Mouse (Mus musculus) right cerebral cortex, postnatal 14 days (tissue): Measurements from ENCODE around the gene Pten.
"Not testable (repeated sequence)": the region's sequence is repeated elsewhere in the genome, so short reads cannot be mapped to it uniquely, and the experiment has no call there.

ENCODE experiments used
- DNase-seq: peaks from one replicate; pipeline ENCODE4 v3.0.0; 2022

Gene Pten

DNA sequence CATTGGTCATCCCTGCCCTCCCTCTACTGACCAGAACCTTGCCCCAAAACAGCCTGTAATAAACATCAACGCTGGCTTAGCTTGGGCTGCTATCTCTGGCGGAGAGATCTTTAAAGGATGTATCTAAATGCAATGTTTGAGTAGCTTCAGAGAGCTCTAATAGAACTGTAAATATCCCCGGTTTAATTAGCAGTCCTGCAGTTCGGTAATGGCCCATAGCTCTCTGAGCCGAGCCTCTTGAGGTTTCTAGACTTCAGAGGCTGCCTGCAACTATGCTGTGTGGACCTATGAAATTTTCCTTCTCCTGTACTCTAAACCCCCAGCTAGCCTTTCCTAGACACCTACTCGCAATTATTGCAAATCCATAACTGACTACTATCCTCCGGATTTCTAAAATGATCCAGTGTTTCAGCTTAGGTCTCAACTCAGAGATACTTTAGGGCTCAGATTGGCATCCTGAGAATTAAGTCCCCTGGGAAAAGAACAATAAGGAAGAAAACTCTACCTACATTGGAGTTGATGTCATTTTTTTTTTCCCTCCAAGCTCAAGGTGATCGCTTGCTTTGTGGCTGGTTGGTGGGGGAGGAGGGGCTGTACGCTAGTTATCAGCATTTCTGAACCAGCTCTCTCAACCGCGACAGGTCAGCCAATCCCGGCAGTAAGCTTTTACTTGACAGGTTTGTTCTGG lies 2.0 kb upstream of the Pten start:
- DNase-seq = no peak

DNA sequence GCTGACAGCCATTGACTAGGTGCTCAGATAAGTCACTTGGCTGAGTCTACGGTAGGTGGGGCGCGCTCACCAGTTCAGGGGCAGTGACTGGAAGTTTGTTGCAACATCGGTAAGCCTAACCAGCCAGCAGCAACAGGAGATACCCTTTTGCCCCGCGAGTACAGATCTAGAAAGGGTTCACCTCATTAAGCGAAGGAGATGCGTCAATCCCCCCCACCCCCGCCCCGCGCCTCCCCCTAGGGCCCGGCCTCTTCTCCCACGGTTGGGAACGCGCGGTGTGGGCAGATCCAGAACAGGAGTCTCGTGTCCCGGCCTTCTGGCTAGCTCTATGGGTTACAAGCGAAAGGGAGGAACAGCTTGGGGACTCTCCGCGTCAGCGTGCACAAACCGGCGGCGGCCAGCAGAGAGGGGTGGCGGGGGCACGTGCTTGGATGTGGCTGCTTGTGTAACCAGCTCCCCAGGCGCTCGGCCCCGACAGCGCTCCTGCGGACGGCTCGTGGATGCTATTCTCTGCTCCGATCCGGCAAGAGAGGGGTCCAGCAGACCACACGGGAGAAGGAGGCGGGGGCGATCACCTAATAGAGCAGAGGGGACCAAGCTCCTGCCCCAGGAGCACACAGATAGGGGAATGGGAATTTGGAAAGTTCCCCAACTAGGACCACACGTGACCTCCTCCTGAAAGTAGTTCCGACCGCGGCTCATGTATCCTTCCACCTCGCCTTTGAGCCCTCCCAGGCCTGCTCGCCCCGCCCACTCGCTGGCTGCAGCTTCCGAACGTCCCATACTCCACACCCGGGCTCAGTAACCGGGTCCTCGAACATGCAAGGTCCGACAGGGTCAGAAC lies 1.3 kb upstream of the Pten start:
- DNase-seq = peak; percentile 97

DNA sequence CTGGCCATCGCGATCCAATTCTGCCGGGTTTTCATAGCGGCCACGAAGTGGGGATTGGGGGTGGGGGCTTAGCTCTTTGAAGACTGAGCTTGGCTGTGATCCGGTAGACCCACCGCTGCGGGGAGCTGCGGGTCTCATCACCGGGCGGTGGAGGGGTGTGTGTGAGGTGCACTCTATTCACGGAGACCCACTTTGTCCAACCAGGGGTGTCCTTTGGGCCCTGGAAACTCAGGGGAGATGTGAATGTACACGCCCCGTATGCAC lies 729 bp upstream of the Pten start:
- DNase-seq = no peak

DNA sequence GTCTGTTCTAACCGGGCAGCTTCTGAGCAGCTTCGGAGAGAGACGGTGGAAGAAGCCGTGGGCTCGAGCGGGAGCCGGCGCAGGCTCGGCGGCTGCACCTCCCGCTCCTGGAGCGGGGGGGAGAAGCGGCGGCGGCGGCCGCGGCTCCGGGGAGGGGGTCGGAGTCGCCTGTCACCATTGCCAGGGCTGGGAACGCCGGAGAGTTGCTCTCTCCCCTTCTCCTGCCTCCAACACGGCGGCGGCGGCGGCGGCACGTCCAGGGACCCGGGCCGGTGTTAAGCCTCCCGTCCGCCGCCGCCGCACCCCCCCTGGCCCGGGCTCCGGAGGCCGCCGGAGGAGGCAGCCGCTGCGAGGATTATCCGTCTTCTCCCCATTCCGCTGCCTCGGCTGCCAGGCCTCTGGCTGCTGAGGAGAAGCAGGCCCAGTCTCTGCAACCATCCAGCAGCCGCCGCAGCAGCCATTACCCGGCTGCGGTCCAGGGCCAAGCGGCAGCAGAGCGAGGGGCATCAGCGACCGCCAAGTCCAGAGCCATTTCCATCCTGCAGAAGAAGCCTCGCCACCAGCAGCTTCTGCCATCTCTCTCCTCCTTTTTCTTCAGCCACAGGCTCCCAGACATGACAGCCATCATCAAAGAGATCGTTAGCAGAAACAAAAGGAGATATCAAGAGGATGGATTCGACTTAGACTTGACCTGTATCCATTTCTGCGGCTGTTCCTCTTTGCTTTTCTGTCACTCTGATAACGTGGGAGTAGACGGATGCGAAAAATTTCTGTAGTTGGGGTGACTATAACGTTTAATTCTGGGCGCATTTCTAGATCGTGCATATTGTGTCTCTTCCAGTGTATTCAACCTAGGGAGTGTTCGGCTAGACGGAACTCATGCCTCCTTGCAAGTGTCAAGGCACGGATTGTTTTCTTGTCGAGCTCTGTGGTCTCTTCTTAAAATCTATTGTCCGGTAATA lies 815 bp downstream of the Pten start:
- peak; percentile 55 for DNase-seq

DNA sequence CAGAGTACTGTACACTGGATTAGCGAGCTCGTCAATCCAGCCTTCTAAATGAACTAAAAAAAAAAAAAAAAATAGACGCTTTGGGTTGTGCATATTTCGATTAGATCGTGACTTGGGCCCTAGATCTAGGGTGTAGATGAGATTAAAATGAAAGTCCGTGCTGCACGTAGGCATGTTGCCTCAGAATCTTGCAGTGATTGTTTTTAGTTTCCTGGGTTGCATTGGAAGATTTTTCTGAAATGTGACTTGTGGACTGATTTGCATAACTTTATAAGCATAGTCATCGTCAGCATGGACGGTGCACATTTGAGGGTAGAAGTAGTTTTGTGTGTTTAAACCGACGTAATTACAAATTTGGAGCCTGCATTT lies 1.5 kb downstream of the Pten start:
- no peak for DNase-seq

DNA sequence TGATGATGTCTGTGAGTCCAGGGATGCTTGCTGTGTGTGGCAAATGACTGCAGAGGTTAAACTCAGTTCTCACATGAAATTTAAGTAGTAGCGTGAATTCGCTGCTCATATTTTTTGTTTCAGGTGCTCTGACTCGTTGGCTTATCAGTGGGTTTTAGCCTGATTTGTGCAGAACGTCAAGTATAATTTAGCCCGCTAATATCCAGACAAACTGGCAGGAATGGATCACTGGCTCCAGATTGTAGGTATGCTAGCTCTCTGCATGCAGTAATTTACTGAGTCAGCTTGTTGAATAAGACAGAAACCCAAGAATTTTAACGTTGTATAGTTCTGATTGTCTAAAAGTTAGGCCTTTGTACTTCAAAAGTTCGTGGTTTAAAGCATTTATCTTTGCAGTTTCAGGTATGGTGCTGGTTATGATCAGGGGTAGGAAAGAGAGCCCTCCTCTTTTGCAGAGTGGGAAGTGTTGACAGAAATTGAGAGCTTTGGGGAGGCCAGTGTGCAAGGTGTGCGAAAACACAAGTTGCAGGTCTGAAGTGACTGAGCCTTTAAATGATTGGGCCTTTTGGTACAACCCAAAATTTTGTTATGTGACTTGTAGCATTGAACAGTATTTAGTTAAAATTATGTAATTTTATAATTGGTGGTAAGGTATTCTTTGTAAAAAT lies 2.2 kb downstream of the Pten start:
- no peak for DNase-seq

DNA sequence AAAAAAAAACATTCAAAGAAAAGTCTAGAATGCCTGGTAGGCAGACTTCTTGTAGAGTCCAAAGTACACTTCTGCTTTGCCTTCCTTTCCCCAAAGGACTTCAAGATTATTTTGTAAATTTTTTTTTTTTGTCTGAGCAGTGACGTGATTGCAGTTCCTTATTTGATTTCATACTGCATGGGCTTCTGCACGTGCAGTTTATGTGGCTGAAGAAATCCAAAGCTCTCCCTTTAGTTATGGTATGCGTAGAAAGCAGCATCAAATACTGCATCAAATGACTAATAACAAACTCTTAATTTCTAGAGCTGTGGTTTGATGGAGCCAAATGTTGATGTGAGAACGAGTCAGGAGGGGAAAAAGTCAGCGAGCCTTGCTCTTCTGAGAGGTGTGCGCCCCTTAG lies 3.2 kb downstream of the Pten start:
- no peak for DNase-seq

DNA sequence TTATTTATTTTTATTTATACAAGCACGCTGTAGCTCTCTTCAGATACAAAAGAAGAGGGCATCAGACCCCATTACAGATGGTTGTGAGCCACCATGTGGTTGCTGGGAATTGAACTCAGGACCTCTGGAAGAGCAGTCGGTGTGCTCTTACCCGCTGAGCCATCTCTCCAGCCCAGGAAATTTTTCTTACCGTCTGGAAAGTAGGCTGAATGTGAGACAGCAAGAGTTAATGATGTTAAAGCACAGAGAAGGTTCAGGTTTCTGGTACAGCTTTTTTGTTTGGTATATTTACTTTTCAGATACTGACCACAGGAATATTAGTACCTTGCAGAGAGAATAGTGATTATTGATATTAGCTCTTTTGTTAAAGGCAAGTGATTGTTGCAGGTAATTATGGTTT lies 3.9 kb downstream of the Pten start:
- DNase-seq = no peak

DNA sequence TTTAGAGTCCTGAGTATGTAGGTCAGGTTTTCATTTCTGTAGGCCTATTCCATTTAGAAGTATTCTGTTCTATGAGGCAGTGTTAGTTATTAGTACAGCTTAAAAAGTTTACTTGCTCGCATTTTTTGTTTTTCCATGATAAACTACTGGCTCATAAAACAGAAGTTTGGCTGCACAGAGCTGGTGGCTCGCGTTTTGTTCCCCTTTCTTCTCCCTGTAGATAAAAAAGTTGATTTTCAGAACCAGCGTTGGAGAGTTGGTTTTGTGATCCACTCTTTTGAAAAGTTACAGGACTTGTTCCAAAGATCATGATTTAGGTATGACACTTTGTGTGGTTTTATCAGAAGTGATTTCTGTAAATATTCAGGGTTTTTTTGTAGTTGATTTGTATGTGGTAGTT lies 5.2 kb downstream of the Pten start:
- DNase-seq = no peak

DNA sequence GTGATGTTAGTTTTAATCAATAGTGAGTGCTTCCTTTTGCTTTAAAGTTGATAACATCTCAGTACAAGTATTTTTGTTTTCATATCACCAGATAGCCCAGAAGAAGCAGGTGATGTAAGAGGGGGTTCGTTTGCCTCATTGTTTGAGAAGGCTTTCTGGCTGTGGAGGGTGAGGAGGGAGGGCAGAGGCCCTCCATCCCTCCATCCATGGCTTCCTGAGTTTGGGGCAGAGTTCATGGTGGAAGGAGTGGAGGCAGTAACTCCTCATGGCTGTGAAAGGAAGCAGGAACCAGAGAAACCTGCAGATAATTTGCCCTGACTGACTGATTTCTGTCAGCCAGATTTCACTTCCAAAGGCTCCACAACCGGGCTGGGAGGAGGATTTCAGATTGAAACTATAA lies 21.1 kb downstream of the Pten start:
- no peak for DNase-seq

DNA sequence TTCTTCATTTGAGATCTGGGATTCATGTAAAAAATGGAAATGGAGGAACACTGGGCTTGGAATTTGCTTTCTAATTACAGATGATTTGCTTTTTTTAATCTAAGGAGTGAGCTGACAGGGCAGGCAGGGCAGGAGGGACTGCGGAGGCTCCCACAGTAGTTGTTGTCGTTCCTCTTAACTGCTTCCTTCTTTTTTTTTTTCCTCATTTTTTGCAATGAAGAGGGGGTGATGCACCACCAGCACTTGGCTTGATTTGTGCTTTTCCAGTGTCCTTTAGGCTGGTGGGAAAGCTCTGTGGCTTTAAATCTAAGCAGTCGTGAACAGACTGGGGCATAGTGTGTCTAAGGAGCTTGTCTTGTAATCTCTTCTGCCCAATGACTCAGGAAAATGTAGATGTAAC lies 21.8 kb downstream of the Pten start:
- DNase-seq = no peak

DNA sequence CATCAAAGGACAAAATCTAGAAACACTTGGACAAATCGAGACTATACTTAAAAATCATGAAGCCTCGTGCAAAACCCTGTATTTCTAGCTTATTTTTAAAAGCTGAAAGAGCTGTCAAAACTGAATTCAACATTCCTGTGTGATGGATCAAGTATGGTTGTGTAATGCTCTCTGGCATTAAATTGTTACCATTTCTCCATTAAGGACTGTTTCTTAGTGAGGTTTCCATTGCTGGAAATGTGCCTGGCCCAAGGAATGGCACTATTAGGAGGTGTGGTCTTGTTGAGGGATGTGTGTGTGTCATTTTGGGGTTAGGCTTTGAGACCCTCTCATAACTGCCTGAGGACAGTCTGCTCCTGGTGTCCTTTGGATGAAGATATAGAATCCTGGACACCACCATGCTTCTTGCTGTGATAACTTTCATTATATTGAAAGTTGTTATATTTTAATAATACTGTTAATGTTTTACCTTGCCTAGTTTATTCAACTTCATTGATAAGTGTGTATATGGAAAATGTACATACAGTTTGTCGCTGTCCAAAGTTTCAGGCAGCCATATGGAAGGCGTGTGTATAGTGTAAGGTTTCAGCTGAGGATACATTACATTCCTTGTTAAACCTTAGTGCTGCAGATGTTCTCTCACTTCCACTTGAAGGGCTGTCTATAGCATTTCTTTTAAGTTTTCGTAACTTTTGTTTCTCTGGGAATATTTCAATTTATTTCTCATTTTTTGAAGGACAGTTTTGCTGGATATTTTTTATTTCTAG lies 24.2 kb downstream of the Pten start:
- no peak for DNase-seq

DNA sequence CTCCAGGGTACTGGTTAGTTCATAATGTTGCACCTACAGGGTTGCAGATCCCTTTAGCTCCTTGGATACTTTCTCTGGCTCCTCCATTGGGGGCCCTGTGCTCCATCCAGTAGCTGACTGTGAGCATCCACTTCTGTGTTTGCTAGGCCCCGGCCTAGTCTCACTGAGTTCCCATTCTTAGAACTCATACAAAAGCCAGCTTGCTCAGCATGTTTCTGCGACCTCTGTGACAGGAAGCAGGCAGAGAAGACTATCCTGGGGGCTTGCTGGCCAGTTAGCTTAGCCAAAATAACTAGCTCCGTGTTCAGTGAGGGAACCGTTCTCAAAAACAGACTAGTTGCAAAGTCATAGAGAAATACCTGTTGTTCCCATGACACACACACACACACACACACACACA lies 30.1 kb downstream of the Pten start:
- DNase-seq = not testable (repeated sequence)

DNA sequence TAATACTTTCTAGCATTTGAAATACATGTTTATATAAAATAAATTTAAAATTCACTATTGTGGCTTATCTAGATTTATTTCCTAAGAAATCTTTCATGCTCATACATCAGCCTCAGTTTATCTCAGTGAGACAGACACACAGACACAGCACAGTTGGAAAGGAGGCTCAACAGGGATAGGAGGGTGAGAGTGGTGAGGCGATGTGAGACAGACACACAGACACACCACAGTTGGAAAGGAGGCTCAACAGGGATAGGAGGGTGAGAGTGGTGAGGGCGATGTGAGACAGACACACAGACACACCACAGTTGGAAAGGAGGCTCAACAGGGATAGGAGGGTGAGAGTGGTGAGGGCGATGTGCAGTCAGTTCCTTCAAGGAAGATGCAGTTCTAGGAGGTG lies 30.7 kb downstream of the Pten start:
- not testable (repeated sequence) for DNase-seq

DNA sequence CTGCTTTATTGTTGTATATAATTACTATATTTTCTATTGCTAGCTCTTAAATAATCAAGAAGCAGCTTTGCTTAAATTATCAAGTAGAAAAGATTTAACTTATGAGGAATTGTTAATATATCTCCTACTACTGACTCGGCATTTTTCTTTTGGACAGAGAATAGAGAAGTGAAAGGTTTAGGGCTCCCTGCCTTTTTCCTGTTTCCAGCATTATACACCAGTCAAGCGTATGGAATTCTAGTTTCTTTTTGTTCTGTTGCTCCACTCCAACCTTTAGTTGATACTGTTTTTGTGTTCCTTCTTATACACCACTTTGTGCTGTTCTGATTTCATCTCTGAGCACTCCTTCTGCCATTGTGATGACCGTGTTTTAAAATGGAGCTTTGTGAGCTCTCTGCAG lies 32.2 kb downstream of the Pten start:
- DNase-seq = no peak

DNA sequence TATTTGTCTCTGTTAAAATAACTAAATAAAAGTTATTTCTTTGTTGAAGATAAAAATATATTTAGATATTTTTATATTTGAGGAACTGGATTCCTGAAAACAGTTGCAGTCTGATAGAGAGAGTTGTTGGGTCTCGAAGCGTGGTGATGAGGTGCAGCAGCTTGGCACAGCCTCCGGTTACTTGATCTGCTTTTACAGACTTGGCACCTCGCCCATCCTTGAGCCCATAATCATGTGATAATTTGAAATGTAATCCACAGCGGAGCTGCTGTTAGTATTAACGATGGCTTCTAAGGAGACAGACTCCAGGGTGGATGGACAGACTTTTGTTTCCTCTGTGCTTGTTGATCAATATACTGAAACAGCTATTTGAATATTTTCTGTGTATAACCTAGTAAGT lies 35.3 kb downstream of the Pten start:
- DNase-seq = peak; percentile 42

DNA sequence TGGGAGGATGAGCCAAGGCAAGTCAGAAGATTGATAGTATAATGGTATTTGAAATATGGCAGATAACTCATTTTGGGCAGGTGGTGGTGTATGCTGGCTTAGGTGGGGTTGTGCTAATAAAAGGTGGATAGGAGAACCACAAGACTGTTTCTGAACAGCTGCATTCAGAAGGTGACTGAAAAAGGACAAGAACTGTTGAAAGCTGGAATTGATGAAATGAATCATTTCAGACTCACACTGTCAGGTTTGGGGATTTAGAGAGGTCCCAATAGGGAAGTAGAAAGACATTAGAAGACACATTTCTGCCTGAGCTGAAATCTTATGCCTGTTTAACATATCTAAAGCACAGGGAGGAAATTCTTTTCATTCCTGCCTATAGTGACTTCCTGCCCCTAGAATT lies 36.6 kb downstream of the Pten start:
- no peak for DNase-seq

DNA sequence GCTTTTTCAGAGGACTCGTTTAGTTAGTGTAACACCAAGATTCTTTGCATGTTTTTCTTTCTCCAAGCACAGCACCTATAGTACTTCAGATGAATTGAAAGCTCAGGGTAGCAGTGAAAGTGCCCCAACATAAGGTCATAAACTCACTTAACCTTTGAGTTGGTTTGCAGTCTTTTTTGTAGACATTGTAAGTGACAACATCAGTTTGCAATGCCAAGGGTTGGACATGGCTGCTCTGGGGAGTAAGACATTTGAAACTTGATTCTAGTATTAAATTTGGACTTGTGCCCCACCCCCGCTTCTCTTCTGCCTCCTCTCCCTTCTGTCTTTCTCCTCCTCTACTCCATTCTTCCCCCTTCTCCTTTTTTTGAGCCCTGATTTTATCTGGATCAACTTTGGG lies 43.3 kb downstream of the Pten start:
- DNase-seq = no peak

DNA sequence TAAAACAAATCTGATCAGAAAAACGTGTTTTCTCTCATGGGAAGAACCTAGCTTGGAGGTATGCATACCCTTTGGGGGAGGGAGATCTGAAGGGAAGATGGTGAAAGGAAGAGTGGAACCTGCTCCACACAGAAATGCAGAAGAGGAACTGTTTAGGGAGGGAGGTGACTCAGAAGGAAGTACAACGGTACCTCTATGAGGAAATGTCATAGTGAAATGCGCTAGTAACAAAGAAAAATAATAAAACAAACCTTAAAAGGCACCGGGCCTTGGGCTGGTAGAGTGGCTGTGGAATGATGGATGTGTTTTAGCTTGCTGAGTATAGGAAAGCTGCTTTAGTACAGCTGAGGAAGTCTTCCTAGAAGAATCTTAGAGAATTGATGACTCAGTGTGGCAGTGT lies 47.4 kb downstream of the Pten start:
- no peak for DNase-seq

DNA sequence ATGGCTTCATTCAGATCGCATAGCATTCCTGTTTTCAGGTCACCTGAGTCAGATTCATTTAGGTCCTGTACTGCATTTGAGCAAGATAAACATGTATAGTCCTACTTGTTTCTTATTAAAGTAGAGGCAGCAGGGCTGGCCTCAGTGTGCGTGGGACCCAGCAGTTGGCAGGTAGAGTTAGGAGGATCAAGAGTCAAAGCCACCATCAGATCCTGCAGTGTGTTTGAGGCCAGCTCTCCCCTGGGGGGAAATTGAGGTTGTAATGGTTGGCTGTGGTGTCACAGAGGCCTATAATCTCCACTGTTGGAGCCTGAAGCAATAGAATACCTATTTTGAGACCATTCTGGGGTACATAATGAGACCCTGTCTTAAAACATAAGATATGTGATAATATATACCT lies 50.3 kb downstream of the Pten start:
- no peak for DNase-seq

DNA sequence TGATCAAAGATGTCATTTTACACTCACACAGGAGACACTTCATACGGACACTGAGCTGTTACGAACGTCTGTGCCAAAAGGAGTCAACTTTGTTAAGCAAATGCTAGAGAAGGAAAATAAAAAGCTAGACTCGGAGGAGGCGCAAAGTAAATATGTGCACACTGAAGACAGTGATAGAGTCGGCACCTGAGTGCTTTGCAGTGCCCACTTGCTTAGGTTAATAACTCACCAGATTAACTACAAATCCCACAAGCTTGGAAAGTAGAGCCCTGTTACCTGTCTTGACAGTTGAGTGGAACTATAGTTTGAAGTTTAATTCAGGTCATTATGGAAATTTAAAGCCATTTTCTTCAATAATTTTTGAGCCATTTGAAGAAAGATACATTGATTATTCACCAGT lies 51.4 kb downstream of the Pten start:
- no peak for DNase-seq

DNA sequence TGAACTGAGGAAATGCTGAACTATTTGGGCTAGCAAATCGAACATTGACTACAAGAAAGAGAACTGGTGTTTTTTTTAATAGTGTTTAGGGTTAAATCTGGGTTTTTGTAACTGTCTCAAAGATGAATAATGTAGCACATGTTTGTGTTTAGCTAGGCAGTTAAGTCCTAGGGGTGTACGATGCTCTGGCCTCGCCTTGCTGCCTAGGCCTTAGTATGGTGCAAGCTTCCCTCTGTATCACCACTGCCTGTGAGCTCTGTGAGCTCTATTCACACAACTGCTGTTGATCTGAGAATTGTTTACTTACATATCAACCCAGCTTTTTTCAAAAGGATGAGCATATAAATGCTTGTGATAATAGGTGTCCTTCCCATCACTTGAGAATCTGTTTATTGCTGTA lies 51.8 kb downstream of the Pten start:
- DNase-seq = no peak

DNA sequence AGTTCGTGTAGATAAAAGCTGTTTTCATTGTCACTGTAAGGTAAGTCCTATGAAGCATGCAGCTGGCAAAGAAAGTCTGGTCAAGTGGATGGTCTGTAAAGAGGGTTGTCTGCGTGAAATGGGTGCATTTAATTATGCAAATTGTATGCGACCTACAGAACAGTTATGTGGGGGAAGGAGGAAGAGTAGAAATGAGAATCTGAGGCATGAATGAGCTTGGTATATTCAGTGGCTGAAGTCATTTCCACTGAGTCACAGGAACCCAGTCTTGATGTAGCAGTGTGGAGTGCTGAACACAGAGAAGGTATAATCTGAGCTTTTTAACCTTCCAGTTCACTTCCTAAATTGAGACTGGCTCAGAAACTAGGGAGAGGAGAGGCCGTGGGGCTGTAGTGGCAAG lies 61.5 kb downstream of the Pten start:
- DNase-seq = no peak
